Mouse (Mus musculus): Measurements from ENCODE around the gene Rragc.

DNA sequence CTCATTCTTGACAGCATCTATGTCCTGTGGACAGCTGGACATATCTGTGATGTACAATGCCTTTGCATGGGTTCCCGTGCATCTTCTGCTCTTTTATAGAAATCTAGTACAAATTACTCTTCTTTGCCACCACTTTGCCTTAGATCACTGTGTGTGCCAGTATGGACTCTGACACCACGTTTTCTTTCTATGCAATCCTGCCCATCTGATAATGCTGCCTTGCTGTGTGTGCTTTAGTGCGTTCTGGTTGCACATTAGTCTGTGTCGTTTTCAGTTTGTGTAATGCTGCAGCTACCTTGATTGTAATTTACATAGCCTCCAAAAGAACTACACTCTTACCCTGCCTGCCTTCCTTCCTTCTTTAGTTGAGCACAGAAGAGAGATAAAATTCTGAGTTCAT is 5.7 kb upstream of the Rragc start:
- no peak for TF ChIP-seq CTCF (IDR thresholded peaks at IDR 0.05; ENCODE audit: low read depth, low read length)
- no peak for TF ChIP-seq POLR2A (IDR thresholded peaks at IDR 0.05; ENCODE audit: insufficient read depth, low read length)
